Mouse (Mus musculus) frontal cortex, postnatal 10 days (tissue): ENCODE measurements around the gene Slpi.
"Not testable (repeated sequence)": the region's sequence is repeated elsewhere in the genome, so short reads cannot be mapped to it uniquely, and the experiment has no call there.

ENCODE experiments used
- DNase-seq, 2 experiments: peaks; one replicate each; pipeline ENCODE4 v3.0.0; 2022; ENCODE audit warnings: low spot score in 2 of 2, mixed read lengths in 1 of 2

Slpi gene

DNA sequence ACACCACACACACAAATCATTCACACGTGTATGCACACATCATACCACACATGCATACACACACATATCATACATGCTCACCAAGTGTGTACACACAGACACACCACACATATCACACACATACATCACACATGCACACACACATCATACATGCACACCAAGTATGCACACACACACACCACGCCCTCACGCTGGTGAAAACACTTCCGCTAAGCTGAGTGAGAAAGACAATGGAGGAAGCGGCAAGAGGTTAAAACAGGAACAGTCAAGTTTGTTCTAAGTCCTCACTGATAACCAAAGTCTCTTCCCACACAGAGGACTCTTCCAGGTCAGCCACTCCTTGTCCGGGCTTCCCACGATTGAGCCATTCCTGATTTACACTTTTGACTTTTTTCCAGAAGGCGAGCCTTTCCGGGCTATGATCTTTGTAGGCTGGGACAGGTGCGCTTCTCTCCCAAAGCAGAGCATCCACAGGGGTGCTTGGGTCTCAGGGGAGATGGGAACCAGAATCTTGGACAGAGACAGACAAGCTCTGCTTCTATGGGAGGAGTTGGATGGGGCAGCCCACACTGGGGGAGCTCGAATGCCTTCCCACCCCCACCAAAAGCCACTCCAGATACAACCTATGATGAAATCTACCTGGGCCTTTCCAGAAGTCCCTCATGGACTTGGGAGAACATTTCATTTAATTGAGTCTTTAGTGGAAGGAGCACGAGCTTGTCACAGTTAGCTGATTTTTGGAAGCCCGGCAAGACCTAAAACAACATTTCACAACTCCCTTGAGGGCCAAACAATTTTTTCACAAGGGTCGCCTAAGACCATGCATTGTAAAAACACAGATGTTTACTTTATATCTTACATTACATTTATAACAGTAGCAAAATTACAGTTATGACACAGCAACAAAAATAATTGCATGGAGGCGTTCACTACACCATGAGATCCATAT lies 11.1 kb downstream of the Slpi start:
- no peak for DNase-seq

DNA sequence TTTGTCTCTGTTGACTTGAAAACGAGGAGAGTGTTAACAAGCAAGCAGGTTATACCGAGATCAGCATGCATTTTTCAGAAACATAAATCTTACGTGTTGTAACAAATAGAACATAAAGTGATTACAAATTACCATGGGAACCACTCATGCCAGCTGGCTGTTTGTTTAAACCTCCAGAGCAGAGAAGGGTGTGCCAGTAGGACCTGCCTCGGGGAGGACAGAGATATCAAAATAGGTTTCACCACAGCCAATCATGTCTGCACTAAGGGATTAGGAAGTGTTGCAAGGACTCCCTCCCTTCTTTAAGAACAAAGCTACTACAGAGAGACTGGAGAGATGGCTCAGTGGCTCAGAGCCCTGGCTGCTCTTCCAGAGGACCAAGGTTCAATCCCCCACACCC lies 15.7 kb downstream of the Slpi start:
- DNase-seq, result no peak

DNA sequence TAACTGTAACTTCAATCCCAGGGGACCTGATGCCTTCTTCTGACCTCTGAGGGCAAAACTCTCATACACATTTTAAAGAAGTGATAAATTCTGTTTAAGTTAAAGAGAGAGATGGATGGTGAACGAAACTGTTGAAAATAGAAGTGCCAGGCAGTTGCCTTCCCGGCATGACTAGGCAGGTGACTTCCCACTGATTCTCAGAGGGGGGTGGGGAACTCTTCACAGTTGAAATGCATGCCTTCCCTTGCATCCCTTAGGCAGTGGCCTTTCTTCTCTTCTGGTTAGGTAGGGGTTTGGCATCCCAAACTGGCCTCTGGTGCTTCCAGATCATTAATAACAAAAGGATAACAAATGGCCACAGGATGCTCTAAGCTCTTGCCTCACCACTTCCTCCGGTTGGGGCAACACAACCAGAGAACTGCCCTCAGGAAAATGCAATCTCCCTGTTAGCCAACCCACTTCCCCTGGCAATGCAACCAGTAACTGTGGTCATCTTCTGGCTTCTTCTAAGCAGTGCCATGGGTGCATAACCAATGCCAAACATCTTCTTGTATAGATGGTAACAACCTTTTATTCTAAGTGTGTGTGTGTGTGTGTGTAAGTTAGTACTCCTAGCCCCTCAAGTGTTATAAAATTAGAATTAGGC lies 16.4 kb downstream of the Slpi start:
- no peak for DNase-seq

DNA sequence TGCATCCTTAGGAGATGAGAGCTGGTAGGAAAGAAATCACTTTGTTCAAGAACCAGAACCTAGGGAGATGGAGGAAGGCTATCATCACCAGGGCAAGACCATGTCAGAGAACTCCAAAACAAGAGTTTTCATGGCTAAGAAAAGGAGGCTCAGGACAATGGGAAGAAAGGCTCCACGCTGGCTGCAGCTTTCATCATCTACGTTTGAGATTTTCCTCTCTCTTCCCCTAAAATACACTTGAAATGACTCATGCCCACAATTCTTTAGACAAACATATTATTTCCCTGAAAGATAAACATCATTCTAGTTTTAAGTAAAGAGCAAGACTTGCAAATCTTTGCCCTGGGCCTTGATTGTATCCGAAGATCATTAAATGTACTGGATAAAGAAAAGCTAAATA lies 17.5 kb downstream of the Slpi start:
- DNase-seq, result no peak

DNA sequence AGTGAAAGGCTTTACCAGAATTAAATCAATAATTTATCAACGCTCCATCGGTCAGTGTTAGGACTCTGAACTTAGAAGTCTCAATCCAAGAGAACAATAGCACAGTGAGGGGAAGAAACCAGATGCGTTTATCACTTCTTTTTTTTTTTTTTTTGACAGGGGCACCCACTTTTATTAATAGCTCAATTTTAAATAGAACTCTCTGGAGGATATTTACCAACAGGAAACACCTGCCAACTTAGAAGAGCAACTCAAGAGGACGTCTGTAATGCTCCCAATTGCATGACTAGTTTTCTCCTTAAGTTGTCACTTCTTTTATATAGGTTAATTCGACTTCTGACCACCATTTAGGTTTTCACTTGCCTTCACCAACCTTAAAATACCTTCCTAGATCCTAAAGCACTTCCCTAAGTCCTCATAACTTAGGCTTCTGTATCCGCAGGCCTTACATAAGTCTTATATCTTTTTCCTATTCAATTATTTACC lies 20.2 kb downstream of the Slpi start:
- no peak for DNase-seq

DNA sequence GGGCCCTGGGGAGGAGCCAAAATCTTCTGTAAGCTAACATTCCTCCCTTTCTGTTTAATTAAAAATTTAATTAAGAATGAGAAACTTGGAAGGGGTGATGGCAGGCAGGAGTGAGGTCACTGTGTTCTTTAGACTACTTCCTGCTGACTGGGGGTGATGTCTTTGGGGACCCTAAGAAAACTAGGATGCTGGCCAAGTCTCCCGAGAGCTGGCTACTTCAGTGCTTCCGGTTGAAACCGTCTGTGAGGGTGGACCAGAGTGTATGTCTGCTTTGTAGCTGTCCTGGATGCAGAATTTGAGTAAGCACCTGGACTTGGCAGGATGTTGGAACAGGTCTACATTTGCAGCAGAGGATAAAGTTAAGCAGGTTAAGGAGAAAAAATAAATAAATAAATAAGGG lies 21.9 kb downstream of the Slpi start:
- no peak for DNase-seq

DNA sequence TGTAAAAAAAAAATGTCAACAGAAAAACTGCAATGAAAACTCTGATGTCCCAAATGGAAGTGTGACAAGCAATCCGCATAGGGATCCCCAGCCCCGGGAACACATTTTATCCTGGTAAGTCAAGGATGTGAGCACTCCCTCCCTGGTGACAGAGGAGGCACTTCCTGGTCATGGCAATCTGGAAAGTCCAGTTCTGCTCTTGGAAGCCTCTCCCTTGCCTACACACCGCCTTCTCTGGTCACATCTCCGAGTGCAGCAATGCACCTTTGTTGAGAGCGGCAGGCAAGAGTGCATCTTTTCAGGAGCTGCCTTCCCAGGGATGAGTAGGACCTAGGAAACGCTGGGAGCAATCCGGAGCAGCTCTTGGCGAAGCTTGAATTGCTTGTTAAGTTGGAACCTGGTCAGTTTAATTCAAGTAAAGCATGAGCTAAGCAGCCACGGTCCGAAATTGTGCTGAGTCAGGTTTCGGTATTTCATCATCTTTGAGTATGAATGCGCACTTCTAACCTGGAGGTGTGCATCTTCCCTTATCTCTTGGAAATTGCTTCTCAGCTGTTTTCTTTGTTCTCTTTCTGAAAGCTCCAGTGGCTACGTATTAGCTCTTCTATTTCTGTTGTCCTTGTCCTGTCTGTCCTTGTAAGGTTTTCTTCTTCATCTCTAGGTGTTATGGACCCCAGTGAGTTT lies 27.8 kb downstream of the Slpi start:
- no peak for DNase-seq

DNA sequence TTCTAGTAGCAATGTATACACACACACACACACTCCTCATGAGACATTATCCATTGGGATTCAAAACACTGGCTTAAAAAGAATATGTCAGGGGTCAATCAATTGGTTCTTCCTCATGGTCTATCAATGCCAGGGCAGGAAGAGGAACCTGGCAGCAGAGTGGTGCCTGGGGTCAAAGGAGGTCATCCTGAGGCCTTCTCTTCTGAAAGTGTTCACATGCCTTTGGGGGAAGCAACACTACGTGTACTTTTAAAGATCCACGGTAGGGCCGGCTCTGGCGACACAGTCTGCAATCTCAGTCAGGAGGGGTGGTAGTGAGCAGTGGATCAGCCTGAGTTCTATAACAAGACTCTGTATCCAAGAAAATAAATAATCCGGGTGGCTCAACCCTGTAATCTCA lies 29.2 kb downstream of the Slpi start:
- no peak for DNase-seq

DNA sequence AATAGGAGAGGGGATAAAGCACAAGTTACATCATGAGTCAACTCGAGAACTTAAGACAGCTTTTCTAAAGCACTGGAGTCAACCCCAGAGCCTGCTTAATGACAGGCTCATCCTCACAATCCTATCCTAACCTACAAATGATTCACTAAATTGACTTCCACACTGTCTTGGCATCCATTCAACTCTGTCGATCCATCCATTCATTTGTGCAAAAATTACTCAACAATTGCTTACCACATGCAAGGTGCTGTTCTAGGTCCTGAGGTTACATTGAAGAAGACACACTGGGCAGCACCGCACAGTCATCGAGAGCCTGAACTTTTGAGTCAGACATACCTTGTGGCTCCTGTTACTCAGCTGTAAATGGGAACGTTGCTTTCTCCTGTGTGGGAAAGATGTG lies 29.9 kb downstream of the Slpi start:
- DNase-seq, result no peak

DNA sequence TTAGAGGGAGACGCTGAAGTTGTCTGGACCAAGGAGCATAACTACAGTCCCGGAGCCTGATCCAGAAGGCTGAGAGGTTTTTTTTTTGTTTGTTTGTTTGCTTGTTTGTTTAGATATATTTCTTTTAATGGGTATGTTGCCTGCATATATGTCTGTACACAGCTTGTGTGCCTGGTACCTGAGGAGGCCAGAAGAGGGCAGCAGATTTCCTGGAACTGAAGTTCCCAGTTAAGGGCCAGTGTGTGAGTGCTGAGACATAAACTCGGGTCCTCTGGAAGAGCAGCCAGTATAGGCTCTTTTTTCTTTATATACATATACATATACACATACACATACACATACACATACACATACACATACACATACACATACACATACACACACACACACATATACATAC lies 30.5 kb downstream of the Slpi start:
- no peak for DNase-seq

DNA sequence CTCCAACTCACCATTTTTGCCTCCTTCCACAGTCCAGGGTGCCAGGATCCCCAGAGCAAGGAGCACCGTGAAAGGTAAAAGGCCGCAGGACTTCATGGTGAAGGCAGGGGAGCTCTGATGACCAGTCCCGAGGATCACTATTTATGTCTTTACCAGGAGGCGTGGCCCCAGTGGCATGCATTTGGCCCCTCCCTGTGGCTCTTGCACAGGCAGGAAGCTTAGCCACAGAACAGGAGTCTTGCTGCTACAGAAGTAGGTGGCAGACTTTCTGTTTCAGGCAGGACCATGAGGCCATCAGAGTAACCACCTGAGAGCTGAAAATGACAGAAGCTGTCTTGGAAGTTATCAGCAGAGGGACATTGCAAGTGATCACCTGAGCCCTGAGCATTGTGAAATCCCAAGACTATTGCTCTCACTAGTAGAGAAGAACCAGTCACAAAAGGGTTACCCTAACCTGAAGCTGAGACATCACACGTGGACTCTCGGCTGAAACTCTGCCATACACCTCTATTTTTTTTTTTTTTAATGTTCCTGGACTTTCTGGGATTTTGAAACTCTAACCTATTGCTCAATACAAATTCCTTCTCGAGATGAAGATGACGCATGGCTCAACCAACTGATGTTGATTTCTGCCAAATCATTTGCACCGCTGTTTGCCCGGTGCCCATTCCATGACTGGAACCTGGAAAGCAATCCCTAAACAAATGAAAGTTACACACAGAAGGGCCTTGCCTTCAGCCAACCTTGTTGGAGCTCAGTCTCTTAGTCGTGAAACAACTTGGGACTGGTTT lies 32.5 kb downstream of the Slpi start:
- DNase-seq, result no peak

DNA sequence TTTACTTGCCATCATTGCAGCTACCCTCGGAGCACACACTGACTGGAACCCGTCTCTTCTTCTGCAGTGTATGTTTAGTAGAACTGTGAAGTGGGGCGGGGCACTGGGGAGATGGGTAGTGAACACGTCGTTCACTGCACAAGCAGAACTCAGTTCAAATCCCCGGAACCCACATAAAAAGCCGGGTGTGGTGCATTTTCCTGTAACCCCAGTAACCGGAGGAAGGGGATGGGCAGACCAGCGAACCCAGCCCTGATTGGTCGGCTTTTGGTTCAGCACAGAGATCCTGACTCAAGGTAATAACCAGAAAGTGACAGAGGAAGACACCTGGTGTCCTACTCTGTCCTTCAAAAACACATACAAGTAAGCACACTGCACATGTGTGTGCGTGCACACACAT lies 35.5 kb downstream of the Slpi start:
- no peak for DNase-seq

DNA sequence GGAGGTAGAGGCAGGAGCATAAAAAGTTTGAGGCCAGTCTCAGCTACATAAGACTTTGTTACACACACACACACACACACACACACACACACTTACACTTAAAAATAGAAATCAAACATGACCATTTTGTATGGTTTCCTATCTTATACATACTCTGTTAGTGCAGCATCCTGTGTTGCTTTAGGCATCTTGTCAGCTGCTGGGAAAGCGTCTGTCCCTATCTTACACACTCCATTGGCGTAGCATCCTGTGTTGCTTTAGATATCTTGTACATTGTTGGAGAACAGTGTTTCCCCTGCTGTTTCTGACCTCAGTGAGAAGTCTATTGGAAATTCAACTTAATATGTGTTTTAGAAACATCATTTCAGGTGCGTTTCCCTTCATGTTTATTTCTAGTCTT lies 36.2 kb downstream of the Slpi start:
- no peak for DNase-seq

DNA sequence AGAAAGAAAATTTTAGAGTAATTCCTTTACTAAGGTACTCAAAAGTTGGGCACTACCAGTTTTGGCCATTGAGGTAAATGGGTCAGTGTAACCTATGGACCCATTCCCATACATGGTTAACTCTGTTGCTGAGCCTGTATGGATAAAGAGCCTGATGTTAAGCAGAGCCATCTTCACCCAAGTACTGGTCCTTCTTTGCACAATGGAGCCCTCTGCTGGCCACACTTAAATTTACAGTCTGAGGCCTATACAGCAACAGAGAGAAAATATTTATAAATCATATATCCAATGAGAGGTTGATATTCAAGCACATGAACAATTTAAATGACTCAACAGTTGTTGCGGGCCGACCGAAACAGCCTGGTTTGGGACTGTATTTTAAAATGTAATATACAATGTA lies 39.9 kb downstream of the Slpi start:
- DNase-seq, result peak in 1 of 2 experiments; percentile 7

DNA sequence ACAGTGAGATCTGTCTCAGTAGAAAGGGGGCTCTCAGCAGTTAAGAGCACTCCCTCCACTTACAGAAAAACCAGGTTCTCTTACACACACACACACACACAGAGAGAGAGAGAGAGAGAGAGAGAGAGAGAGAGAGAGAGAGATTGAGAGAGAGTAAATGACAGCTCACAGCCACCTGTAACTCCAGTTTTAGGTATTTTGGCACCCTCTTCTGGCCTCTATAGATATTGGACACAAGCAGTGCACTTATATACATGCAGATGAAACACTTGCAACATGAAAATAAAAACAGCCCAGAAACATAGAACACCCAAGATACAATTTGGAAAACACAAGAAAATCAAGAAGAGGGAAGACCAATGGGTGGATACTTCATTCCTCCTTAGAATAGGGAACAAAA lies 41.2 kb downstream of the Slpi start:
- DNase-seq, result not testable (repeated sequence)

DNA sequence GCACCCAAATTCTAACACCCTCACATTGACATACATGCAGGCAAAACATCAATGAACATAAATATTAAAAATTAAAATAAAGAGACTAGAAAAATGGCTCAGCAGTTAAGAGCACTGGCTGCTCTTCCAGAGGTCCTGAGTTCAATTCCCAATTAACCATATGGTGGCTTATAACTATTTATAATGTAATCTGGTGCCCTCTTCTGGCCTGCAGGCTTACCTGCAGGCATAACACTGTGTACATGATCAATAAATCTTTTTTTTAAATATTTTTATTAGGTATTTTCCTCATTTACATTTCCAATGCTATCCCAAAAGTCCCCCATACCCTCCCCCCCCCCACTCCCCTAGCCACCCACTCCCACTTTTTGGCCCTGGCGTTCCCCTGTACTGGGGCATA lies 45.2 kb downstream of the Slpi start:
- not testable (repeated sequence) for DNase-seq

DNA sequence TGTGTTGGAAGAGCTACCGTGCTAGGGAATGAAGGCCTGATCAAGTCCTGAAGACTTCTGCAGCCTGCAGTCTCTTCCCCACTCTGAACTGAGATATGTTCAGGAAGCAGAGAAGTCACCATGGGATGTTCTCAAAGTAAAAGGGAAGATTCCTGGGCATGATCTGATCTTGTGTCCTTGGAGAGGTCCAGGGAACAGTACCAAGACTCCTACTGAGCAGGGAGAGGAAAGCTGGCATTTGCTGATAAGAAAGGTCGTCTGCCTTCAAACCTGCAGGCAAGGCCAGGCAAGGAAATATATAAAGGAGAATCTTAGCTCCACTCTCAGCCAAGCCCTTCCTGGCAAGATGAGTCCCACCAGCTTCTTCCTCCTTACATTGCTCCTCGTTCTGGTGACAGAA lies 56.5 kb downstream of the Slpi start, which contains the start of gene Svs5:
Gene Svs5 (plus strand): TSS at position 301 of the 400 bp plus-strand sequence.
- not testable (repeated sequence) for DNase-seq

DNA sequence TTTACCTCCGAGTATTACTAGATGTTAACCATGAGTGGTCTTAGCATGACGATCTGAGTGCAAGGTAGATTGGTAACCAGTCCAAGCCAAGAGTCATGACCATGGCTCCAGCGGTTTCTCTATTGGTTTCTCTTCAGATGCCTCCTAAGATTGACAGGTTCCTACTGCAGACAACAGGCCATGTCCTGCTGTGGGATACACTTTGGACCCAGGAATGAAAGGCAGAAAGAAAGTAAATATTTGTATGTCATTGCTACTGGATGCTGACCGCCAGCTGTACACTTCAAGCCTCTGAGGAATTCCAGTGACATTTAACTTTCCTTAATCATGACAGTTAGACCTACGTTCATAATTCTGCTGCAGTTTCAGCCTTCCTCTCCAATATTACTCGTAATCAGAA lies 67.9 kb downstream of the Slpi start:
- no peak for DNase-seq

DNA sequence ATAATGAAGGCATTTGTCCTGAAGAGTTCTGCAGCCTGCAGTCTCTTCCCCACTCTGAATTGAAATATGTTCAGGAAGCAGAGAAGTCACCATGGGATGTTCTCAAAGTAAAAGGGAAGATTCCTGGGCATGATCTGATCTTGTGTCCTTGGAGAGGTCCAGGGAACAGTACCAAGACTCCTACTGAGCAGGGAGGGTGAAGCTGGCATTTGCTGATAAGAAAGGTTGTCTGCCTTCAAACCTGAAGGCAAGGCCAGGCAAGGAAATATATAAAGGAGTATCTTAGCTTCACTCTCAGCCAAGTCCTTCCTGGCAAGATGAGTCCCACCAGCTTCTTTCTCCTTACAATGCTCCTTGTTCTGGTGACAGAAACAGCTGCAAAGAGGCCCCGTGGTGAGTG lies 72.4 kb downstream of the Slpi start, which contains the start of gene Svs6:
Gene Svs6 (plus strand): TSS at position 301 of the 400 bp plus-strand sequence.
- not testable (repeated sequence) for DNase-seq

DNA sequence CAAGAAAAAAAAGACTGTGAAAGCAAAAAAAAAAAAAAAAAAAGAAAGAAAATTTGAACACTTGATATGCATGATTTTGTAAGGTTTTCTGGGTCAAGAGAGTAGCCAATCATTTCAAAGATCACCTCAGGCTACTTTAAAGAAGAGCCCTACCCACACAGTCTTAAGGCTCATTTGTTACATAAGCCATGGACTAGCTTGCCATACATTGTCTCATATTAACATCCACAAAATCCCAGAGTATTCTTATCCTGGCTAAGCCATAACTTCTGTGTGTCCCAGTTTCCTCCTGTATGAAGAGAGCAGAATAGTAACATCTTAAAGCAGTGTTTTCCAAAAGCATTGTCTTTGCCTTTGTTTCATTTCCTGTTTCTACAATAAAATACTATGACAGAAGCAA lies 73.4 kb downstream of the Slpi start:
- DNase-seq, result not testable (repeated sequence)

DNA sequence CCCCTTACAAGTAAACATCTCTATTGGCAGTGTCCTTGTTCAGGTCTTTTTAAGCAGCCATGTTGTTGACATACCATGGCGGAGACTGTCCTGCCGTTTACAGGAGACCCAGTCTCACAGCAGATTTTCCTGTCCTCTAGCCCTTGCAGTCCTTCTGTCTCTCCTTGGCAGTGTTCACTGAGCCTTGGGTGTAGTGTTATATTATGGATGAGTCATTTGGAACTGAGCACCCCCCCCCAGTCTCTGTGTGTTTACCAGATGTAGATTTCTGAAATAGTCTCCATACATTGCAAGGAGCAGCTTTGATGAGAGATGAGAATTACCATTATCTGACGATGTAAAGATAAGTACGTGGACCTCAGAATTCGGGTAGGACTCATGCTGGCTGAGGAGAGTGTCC lies 76.3 kb downstream of the Slpi start:
- no peak for DNase-seq
